Mouse (Mus musculus): Measurements from ENCODE around the gene Mup18.
"Not testable (repeated sequence)": the region's sequence is repeated elsewhere in the genome, so short reads cannot be mapped to it uniquely, and the experiment has no call there.

The Mup18 gene

GRCm38 (mm10) chr4:61674036-61674435, at the start of gene Mup18:
TSS of gene Mup18 (minus strand) at chr4:61674136.
- DNase-seq (ENCODE audit: low spot score in 2 of 2): not testable (repeated sequence)

DNA sequence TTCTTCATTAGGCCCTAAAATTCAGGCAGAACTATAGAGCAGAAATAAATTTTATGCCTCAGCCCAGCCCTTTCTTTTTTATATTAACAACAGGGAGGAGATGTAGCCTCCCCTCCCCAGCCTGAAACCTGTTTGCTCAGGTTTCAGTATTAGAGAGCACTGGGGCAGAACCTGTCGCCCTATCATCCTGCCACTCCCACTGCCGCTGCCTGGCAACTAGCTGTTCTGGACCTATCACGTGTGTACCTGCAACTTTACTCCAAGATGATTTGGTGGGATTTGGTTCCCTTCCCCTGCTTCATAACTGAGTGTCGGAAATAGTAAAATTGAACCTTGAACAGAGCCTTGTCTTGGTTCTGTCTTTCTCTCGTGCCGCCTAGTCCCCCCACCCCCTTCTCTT, 40.4 kb upstream of the Mup18 start:
- DNase-seq (ENCODE audit: low spot score in 2 of 2): not testable (repeated sequence)

All from spleen, postnatal 14 days (tissue).